Mouse (Mus musculus) midbrain, embryonic 16.5 days (tissue): Measurements from ENCODE around the gene Usp32. TPM values are rescaled to one million over a fixed set of nuclear protein-coding genes. Genes with fewer than 3 reads are reported as not detected.
A peak's percentile ranks its signal among the peaks of the same experiment; 100 is the strongest.

ENCODE experiments used
- ATAC-seq: fragments of 200-750 bp; cut with Nextera tagmentation; 2 replicates; pipeline ENCODE4 v1.8.0; 2017; ENCODE audit warnings: moderate TSS enrichment
- H3K27ac ChIP-seq: fragments of 300-500 bp; sonication (generic); 2 replicates; pipeline ENCODE4 v1.5.1; 2014; ENCODE audit warnings: mild to moderate bottlenecking, low read length, mixed read lengths
- H3K27me3 ChIP-seq: fragments of 300-500 bp; sonication (generic); 2 replicates; pipeline ENCODE4 v1.6.1; 2014; ENCODE audit warnings: low read depth, low read length, mixed read lengths; ENCODE audit not compliant: control insufficient read depth, insufficient read depth
- H3K36me3 ChIP-seq: fragments of 300-500 bp; sonication (generic); 2 replicates; pipeline ENCODE4 v1.6.1; 2014; ENCODE audit warnings: mild to moderate bottlenecking, low read length, moderate library complexity, mixed read lengths; ENCODE audit not compliant: control insufficient read depth, insufficient read depth
- H3K4me1 ChIP-seq: fragments of 300-500 bp; sonication (generic); 2 replicates; pipeline ENCODE4 v1.6.1; 2014; ENCODE audit warnings: mild to moderate bottlenecking, low read length, mixed read lengths; ENCODE audit not compliant: control insufficient read depth, insufficient read depth
- H3K4me2 ChIP-seq: fragments of 300-500 bp; sonication (generic); 2 replicates; pipeline ENCODE4 v1.6.1; 2014; ENCODE audit warnings: mild to moderate bottlenecking, low read length, mixed read lengths
- H3K4me3 ChIP-seq: fragments of 300-500 bp; sonication (generic); 2 replicates; pipeline ENCODE4 v1.5.1; 2014; ENCODE audit warnings: low read depth, mild to moderate bottlenecking, low read length, moderate library complexity, mixed read lengths
- H3K9ac ChIP-seq: fragments of 300-500 bp; sonication (generic); 2 replicates; pipeline ENCODE4 v1.6.1; 2014; ENCODE audit warnings: low read depth, low read length, mixed read lengths
- H3K9me3 ChIP-seq: fragments of 300-500 bp; sonication (generic); replicated peaks from 2 replicates; pipeline ENCODE4 v1.6.1; 2014; ENCODE audit warnings: mild to moderate bottlenecking, low read length, mixed read lengths; ENCODE audit not compliant: control insufficient read depth, poor library complexity, severe bottlenecking
- WGBS: fragments of 180-500 bp; shearing (Covaris S2); extraction: QIAGEN DNeasy Blood & Tissue Kit; methylation state at CpG from one replicate; pipeline ENCODE4 v1.1.7; 2014; 5-methylcytosine and 5-hydroxymethylcytosine counted together
- polyA plus RNA-seq: library from polyadenylated mRNA; unstranded; fragments of >200 nt; fragmentation: Nextera tagmentation; extraction: Ambion mirVana; gene quantifications from 2 replicates; pipeline ENCODE4 v1.2.1, GENCODE M21; 2015

Gene Usp32
- polyA plus RNA-seq, 1 experiment from 2014 or later = 13.4 TPM

DNA sequence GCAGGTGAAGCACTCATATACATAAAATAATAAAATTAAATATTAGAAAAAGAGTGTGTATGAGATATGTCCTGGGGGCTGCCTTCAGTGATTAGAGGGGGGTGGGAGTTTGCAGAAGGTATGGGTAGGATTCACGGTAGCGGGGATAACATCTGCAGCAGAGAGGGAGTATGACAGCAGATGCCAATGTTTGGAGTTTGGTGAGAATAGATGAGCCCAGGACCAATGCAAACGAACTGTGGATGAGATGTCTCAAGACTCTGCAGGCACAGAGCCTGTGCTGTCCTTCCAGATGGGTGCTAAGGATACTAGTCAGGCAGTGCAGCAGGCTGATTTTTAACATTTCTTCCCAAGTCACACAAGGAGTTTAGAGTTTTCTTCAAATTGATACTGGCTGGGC is 163.3 kb downstream of the Usp32 start:
- Histone ChIP-seq H3K27me3 (no peaks in the 10 kb centered on the region), H3K9ac (no peak overlapping the region), H3K9me3 (no peaks in the 10 kb centered on the region), H3K4me2 (no peak overlapping the region), H3K4me1 (no peaks in the 10 kb centered on the region), H3K4me3 (no peak overlapping the region), H3K27ac (no peak overlapping the region), H3K36me3 (no peaks in the 10 kb centered on the region)
- 78% methylated on average over 3 of the region's 3 CpGs for WGBS
- no peak for ATAC-seq

DNA sequence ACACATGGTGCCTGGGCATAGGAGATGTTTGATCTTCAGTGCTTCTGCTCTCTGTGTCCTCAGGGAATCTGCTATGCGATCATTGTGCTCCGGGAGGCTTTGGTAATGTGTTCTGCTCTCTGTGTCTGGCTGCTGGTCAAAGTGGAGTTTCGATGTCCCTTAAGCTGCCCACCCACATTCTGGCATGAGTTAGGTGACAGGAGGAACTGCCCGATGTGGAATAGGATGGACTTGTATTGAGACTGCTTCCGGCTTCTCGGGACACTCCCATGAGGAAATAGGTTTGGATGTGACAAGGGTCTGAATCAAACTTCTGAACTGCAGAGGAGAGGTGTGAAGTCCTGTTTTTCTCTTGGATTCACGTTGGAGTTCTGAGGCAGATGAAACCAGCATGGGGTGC is 165.4 kb downstream of the Usp32 start:
- Histone ChIP-seq H3K27ac (no peak overlapping the region), H3K36me3 (no peaks in the 10 kb centered on the region), H3K4me3 (no peak overlapping the region), H3K4me1 (no peaks in the 10 kb centered on the region), H3K4me2 (no peak overlapping the region), H3K9ac (no peak overlapping the region), H3K9me3 (no peaks in the 10 kb centered on the region), H3K27me3 (no peaks in the 10 kb centered on the region)
- WGBS = 65% methylated on average over 7 of the region's 7 CpGs
- ATAC-seq = no peak

DNA sequence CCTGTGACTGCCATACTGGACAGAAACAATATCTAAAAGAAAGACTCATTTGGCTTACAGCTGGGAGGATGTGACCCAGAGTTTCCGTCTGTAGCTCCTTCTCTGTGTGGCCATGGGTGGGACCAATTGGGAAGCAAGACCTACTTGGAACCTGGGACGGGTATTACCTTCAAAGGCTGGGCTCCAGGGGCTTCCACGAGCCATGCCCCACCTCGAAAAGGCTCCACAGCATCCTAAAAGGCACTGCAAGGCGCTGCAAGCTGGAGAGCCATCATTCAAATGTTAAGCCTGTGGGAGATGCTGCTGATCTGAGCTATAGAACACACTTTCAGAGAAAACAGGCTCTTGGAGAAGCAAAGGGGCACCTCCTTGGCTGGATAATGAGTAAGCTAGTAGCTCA is 166.3 kb downstream of the Usp32 start:
- H3K4me3 ChIP-seq = no peak overlapping the region
- no peaks in the 10 kb centered on the region for H3K4me1 ChIP-seq
- 62% methylated on average over 5 of the region's 5 CpGs for WGBS
- H3K36me3 ChIP-seq = no peaks in the 10 kb centered on the region
- H3K9ac ChIP-seq = no peak overlapping the region
- H3K27me3 ChIP-seq = no peaks in the 10 kb centered on the region
- H3K27ac ChIP-seq = no peak overlapping the region
- no peak for ATAC-seq
- no peak overlapping the region for H3K4me2 ChIP-seq
- H3K9me3 ChIP-seq = no peaks in the 10 kb centered on the region

DNA sequence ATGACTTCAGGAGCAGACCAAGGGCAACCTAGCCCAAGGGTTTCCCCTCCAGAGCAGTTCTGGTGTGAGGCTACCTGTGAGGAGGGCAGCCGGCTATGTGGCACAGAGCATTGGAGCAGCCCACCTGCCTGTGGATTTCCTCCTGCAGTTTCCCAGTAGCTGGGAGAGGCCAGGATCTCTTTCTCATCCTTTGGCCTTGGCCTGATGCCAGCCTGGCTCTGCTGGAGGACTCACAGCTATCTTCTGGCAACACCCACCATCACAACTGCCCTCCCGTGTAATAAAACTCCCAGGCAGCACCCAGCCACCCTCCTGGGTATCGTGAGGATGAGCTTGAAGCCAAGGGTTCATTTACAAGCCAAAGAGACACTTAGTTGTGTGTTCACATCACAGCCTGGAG is 167.9 kb downstream of the Usp32 start:
- Histone ChIP-seq H3K4me2 (no peak overlapping the region), H3K27me3 (no peaks in the 10 kb centered on the region), H3K9ac (no peak overlapping the region), H3K9me3 (no peaks in the 10 kb centered on the region), H3K4me1 (peaks cover 6% of the 10 kb centered on the region), H3K4me3 (no peak overlapping the region), H3K27ac (no peak overlapping the region), H3K36me3 (no peaks in the 10 kb centered on the region)
- 72% methylated on average over 3 of the region's 3 CpGs for WGBS
- no peak for ATAC-seq

DNA sequence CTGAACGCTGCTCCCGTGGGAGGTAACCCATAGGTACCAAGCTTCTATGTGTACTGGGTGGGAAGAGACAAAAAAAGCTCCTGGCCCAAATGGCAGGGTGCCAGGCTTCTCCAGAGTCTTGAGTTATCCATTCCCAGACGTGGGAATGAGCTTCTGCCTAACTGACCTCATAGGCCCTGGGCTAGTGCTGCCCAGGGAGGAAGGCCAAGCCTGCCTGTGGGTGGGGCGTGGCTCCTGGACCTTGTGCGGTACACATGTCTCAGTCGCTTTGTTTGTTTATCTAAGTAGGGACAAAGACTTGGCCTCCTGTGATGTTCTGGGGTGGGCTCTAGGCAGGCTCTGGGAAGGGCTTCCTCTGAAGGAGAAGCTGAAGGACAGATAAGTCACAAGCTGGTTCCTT is 171.2 kb downstream of the Usp32 start:
- no peak for ATAC-seq
- Histone ChIP-seq H3K9me3 (no peaks in the 10 kb centered on the region), H3K4me2 (no peak overlapping the region), H3K27ac (no peak overlapping the region), H3K27me3 (no peaks in the 10 kb centered on the region), H3K36me3 (no peaks in the 10 kb centered on the region), H3K4me3 (no peak overlapping the region), H3K4me1 (peaks cover 8% of the 10 kb centered on the region), H3K9ac (no peak overlapping the region)
- 61% methylated on average over 6 of the region's 6 CpGs for WGBS

DNA sequence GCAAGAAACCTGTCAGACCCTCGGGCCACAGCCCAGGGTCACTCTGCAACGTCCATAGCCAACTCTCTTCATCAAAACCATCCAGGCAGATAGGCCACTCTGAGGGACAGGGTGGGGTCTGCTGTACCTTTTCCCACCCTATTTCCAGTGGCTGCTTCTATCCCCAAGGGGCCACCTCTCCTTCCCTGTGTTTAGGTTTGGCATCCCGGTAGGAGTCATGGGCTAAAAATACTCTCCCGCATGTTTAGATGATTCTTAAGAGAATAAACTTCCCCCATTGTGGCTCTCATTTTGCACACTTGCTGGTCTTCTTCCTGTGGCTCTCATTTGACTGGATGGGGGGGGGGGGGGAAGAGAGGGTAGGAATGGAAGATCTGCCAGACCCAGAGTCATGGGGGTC is 171.7 kb downstream of the Usp32 start:
- Histone ChIP-seq H3K9ac (no peak overlapping the region), H3K9me3 (no peaks in the 10 kb centered on the region), H3K36me3 (no peaks in the 10 kb centered on the region), H3K4me2 (no peak overlapping the region), H3K4me3 (no peak overlapping the region), H3K27me3 (no peaks in the 10 kb centered on the region), H3K4me1 (peaks cover 8% of the 10 kb centered on the region), H3K27ac (no peak overlapping the region)
- ATAC-seq = no peak
- 73% methylated on average over 4 of the region's 4 CpGs for WGBS

DNA sequence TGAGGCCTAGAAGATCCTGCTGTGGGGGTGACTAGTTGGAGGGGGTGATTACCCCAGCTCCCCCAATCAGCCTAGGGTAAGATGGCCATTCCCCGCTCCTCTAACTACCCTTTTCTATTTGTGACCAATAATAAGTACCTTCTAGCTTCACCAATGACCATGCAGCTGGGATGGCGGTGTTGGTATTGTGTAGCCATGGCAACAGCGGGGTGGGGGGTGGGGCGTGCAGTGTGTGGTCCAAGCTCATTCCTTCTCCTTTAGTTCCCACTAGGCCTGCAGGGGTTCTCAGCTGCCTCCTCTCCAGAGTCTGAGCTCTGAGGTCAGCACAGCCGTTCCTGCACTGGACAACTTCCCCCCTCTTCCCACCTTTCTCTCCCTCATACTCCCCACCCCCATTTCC is 172.8 kb downstream of the Usp32 start:
- H3K4me2 ChIP-seq = no peak overlapping the region
- no peaks in the 10 kb centered on the region for H3K36me3 ChIP-seq
- ATAC-seq = peak; percentile 28; the same call in 1 of the 2 replicates
- H3K27ac ChIP-seq = no peak overlapping the region
- WGBS = 8% methylated on average over 5 of the region's 5 CpGs
- H3K9me3 ChIP-seq = no peaks in the 10 kb centered on the region
- no peaks in the 10 kb centered on the region for H3K27me3 ChIP-seq
- no peak overlapping the region for H3K4me3 ChIP-seq
- H3K4me1 ChIP-seq = peaks cover 8% of the 10 kb centered on the region
- no peak overlapping the region for H3K9ac ChIP-seq

DNA sequence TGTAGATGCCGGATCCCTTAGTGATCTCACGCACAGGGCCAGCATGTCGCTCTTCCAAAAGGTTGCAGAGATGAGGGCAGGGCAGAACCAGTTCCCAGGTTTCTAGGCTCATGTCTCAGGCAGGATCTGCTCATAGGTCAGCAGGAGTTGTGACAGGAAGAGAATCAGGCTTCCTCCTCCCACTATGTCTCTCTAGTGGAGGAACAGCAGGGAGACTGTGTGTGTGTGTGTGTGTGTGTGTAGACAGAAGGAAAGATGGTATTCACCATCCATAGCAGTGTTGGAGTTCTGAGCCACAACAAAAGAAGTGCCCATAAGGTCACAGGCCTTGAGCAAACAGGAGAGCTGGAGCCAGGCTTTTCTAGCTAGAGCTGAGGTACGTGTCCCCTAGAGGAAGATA is 173.3 kb downstream of the Usp32 start:
- H3K27me3 ChIP-seq = no peaks in the 10 kb centered on the region
- H3K4me2 ChIP-seq = no peak overlapping the region
- no peaks in the 10 kb centered on the region for H3K9me3 ChIP-seq
- no peaks in the 10 kb centered on the region for H3K36me3 ChIP-seq
- 53% methylated on average over 4 of the region's 4 CpGs for WGBS
- H3K4me1 ChIP-seq = peaks cover 8% of the 10 kb centered on the region
- no peak for ATAC-seq
- H3K27ac ChIP-seq = no peak overlapping the region
- no peak overlapping the region for H3K4me3 ChIP-seq
- no peak overlapping the region for H3K9ac ChIP-seq

DNA sequence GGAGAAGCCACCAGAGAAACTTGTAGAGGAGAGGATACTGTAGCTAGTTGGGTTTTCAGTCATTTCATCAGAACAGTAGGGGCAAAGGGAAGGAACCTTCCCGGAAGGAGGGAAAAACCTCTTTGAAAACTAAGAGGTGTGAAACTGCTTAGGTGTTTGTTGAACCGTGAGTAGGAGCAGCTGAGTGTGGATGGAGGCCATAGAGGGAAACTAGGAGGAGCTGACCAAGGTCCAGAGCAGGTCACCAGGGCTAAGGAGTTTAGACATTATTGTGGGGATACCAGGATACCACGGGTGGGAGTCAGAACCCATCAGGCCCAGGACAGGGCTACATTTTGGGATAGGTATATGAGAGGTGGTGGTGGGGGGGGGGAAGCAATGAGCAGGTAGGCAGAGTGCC is 176.4 kb downstream of the Usp32 start:
- Histone ChIP-seq H3K27me3 (peaks cover 4% of the 10 kb centered on the region; the same call in 1 of the 2 replicates), H3K4me3 (no peak overlapping the region), H3K9ac (no peak overlapping the region), H3K4me1 (peaks cover 8% of the 10 kb centered on the region), H3K27ac (no peak overlapping the region), H3K9me3 (no peaks in the 10 kb centered on the region), H3K36me3 (no peaks in the 10 kb centered on the region), H3K4me2 (no peak overlapping the region)
- 89% methylated on average over 3 of the region's 3 CpGs for WGBS
- ATAC-seq = no peak

DNA sequence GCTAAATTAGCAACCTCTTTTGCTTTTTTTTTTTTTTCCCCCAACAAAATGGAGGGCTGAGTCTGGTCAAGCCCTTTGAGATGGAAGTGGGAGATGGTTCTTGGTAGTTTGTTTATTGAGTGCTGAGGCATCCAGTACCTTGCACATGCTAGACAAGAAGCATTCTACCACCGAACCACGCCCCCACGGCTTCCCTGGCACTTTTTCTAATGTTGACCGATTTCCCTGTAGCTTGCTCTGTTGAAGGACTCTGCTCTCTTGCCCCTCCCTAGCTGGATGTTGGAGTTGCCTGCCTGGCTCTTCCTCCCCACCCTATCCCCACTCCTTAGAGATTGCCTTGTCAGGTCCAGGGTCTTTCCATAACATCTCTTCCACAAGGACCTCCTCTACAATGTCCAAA is 177.4 kb downstream of the Usp32 start:
- peaks cover 7% of the 10 kb centered on the region for H3K27me3 ChIP-seq
- 93% methylated on average over 4 of the region's 4 CpGs for WGBS

More for the DNA sequence above, 177.4 kb downstream of the Usp32 start:
- Histone ChIP-seq H3K36me3 (no peaks in the 10 kb centered on the region), H3K27ac (no peak overlapping the region), H3K4me3 (no peak overlapping the region), H3K4me2 (no peak overlapping the region), H3K9ac (no peak overlapping the region), H3K9me3 (no peaks in the 10 kb centered on the region), H3K4me1 (peaks cover 11% of the 10 kb centered on the region)
- no peak for ATAC-seq
